Mouse (Mus musculus) adrenal gland, adult 18-20 months (tissue): Measurements from ENCODE around the gene Aqp5. TPM values are rescaled to one million over a fixed set of nuclear protein-coding genes. Genes with fewer than 3 reads are reported as not detected.

ENCODE experiments used
- DNase-seq, 2 experiments: peaks; one replicate each; pipeline ENCODE4 v3.0.0; 2021 to 2022; ENCODE audit warnings: low spot score in 2 of 2
- total RNA-seq, 2 experiments: library from RNA; stranded (reverse); gene quantifications; 1 replicate in 1 of 2; 2 replicates in 1 of 2; pipeline ENCODE4 v1.2.3; 2021

The Aqp5 gene
- total RNA-seq, 2 experiments from 2014 or later = 1.2 to 2.1 TPM

- no peak for DNase-seq
Measured at GRCm38 (mm10) chr15:99634702-99635101, 44.1 kb downstream of the Aqp5 start.

GRCm38 (mm10) chr15:99637405-99638123 lies 47.0 kb downstream of the Aqp5 start:
- no peak for DNase-seq

GRCm38 (mm10) chr15:99638124-99638485 lies 47.5 kb downstream of the Aqp5 start:
- DNase-seq = no peak

GRCm38 (mm10) chr15:99642622-99643021 lies 52.0 kb downstream of the Aqp5 start:
- no peak for DNase-seq

GRCm38 (mm10) chr15:99643832-99644231 lies 53.2 kb downstream of the Aqp5 start:
- DNase-seq = no peak

Other genes with a start within 250 kb of the Aqp5 start
- 10 to 100 TPM; 15.5 to 17.2 TPM for gene Fmnl3, start 220.3 kb upstream of the Aqp5 start, total RNA-seq
- gene Tmbim6, start 197.9 kb upstream of the Aqp5 start, total RNA-seq = 100 to 1,000 TPM; 536 to 790 TPM
- gene Nckap5l, start 133.0 kb upstream of the Aqp5 start, total RNA-seq = 10 to 100 TPM; 14.1 to 18.7 TPM
- 1 to 10 TPM; 4.6 to 4.7 TPM for gene Bcdin3d, start 116.1 kb upstream of the Aqp5 start, total RNA-seq
- gene Faim2, start 62.6 kb upstream of the Aqp5 start, total RNA-seq = 10 to 100 TPM; 28.9 to 31.6 TPM
- 1 to 10 TPM; 1.4 to 2.5 TPM for gene Aqp2, start 11.7 kb upstream of the Aqp5 start, total RNA-seq
- gene Aqp6, start 10.6 kb downstream of the Aqp5 start, total RNA-seq = not detected
- gene Racgap1, start 60.9 kb downstream of the Aqp5 start, total RNA-seq = 1 to 10 TPM; 3.1 to 3.3 TPM
- gene Asic1, start 79.6 kb downstream of the Aqp5 start, total RNA-seq = under 1 TPM; 0.50 to 0.70 TPM
- gene Smarcd1, start 111.3 kb downstream of the Aqp5 start, total RNA-seq = 10 to 100 TPM; 43.1 to 44.2 TPM
- 10 to 100 TPM; 19.1 to 42.3 TPM for gene Gm17349, start 114.7 kb downstream of the Aqp5 start, total RNA-seq
- 1,000 to 10,000 TPM; 1,249 to 2,641 TPM for gene Gpd1, start 126.7 kb downstream of the Aqp5 start, total RNA-seq
- 100 to 1,000 TPM; 181 to 213 TPM for gene Cox14, start 134.8 kb downstream of the Aqp5 start, total RNA-seq
- gene Cers5, start 182.1 kb downstream of the Aqp5 start, total RNA-seq = 10 to 100 TPM; 40.8 to 53.7 TPM